Mouse (Mus musculus) spleen, adult 12 weeks (tissue): ENCODE measurements around the gene Pigt.

Source experiments
- DNase-seq: peaks from one replicate; pipeline ENCODE4 v3.0.0; 2022; ENCODE audit warnings: low spot score

Pigt gene

GRCm38 (mm10) chr2:164496847-164497690, at the start of gene Pigt:
Gene Pigt (plus strand): TSS chr2:164497520.
- peak; percentile 71 for DNase-seq

DNA sequence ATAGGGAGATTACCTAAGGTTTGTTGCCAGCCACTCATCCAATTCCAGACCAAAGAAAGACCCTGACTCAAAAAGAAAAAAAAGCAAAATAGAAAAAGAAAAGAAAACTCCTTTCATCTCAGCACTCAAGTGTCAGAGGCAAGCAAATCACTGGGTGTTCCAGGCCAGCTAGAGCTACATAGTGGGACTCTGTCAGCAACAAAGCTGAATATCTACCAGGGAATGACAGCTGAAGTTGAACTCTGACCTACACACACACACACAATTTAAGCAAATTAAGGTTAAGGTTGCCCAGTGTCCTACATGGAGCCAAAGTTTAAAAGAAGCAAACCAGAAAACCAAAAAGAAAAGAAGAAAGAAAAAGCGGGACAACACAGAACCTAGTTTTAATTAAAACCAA, 49.2 kb upstream of the Pigt start:
- DNase-seq, result no peak

DNA sequence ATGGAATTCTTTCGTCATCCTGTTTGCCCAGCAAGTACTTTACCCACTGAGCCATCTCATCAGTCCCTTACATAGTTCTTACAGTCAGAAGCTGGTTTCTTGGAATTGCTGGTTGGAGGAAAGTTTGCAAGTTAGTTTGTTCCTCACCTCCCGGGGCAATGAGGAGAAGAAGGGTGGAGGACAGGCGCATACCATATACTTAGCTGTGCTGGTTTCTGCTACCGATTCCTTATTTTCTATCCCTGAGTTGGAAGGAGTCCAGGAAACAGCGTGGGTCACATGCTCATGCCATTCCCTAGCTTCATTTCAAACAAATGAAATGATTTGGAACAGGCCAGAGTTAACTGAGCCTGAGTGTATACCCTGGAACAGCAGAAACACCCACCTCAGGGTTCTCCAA, 48.4 kb upstream of the Pigt start:
- DNase-seq, result no peak

DNA sequence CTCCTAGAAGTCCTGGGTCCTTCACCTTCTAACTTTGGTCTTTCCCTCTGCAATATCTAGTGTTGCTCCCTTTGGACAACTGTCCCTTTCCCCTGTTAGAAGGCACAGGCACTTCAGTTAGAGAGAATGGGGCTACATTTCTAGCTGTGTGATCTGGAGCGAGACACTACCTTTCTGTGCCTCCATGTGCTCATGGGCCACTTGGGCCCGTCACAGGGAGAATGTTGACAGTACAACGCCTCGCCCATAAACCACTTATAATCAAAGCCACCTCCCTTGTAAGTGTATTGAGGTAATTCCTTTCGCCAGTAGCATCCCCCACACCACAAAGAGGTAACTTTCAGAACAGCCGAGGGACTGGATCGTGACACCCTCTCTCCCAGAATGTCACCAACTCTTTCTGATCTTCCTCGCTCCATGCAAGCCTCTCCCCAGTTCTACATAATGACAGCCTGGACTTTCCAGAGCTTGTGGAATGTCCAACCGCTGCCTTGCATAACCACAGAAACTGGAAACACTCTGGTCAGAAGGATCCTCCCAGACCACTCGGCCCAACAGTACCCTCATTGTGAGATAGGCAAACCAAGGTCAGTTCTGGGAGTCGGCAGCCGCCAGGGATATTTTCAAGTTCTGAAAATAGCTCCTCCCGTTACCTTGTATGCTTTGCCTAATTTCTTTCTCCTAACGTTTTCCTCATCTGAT, 47.8 kb upstream of the Pigt start:
- DNase-seq, result no peak

DNA sequence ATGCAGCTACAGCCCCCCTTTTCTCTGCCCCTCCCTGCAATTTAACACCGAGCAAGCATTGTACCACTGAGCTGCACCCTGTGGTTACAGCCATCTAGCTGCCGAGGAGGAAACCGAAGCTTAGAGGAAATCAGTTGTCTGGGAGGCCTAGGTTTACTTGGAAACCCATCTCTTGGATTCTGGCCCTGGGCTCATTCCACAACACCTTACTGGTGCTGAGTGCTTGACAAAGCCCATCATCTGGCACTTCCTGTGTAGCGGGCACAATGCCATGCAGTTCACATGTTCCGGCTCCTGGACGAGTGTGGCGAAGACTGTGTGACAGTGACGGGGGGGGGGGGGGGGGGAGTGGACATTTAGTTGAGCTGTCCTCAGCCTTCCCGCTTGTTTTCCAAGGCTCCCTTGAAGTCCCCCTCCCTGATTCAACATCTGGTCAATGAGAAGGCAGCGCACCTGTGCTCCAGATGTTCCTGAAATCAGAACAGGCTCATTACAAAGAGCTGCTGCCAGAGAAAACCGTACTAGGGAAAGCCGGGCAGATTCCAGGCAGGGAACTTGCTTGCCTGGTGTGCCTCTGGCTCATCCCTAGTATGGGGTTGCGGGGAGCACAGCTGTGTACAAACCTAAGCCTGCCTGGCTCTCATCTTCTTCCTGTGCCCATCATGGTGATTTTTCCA, 45.2 kb upstream of the Pigt start:
- no peak for DNase-seq

GRCm38 (mm10) chr2:164453047-164453757, 44.1 kb upstream of the Pigt start:
- DNase-seq, result no peak

- no peak for DNase-seq
Measured at GRCm38 (mm10) chr2:164453887-164454500, 43.3 kb upstream of the Pigt start.

DNA sequence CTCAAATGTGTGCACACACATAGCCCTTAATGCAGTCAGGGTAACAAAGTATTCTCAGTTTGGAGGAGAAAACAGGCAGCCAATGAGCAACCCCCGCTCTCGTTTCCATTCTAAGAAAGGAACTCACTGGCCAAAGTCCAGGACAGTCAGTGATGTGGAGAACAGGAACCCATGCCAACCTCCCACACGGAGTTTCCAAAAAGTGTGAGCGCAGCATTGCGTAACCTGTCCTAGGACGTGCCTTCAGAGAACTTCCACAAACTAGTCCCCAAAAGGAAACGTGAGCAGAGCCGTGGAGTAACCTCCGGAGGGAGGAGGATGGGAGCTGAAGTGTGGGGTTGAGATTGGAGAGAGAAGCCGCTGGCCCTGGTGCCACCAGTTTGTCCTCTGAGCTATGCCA, 42.5 kb upstream of the Pigt start:
- DNase-seq, result no peak

DNA sequence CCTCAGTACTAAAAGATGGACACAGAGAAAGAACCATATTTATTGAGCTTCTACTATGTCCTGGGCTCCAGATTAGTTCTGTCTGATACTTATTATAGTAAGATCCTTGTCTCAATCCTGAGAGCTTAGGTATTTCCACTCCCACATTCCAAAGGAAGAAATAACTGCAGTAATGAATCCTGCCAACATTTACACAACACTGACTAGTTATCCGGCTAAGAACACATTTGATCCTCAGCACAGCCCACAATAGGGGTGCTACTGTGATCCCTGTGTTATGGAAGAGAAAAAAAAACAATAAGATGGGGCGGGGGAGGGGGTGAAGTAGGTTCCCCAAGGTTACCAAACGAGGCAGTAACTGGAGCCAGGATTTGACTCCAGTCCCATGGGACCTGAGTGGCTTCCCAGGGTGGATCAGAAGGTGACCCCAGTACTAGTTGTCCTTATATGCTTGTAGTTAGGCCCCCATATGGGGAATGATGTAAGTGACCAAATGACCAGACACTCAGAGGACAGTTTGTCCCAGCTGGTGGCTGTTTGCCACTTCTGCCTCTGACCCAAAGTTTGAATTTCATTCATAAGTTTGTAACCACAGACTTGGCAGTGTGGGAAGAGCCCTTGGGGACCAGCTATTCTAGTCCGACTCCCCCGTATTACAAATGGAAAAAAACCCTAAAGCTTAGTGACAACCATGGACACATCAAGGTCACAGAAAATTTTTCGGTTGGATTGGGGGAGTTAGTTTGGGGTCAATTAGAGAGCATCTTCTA, 41.7 kb upstream of the Pigt start:
- DNase-seq, result no peak

- no peak for DNase-seq
Measured at GRCm38 (mm10) chr2:164456413-164456812, 40.9 kb upstream of the Pigt start.

- DNase-seq, result no peak
Measured at GRCm38 (mm10) chr2:164456864-164457300, 40.4 kb upstream of the Pigt start, which contains the start of gene Sys1. Gene Sys1 (plus strand): TSS chr2:164456964.

DNA sequence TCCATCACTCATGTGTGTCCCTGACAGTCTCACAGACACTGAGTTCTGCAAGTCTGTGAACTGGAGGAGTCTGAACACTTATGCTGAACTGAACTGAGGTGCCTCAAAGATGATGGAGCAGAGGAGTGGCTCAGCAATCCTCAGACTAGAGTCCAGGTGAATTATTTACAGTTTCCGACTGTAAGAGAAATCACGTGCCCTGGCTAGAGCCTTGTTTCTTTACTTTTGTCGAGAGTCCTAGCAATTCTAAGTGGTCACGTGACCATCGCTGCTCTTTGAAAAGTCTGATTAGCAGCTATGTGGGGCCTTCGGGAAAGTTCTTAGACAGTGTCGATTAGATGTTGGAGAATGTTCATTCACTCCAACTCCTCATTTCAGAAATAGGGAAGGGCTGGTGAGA, 39.4 kb upstream of the Pigt start:
- DNase-seq, result no peak

DNA sequence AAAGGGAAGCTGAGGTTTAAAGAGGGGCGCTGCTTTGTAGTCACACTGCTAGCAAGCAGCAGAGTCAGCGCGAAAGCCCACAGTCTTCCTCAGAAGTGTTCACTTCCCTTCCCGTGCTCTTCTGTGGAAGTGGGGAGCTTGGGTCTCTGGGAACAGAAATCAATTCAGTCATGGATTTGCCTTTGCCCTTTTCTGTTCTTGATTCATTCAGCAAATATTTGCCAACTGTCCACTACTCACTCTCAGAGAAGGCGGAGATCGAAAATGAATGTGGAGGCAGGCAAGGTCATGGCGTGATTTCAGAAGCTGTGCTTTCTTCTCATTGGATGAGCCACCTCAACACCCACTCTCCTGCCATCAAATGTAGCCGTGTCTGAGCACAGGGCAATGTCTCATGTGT, 38.8 kb upstream of the Pigt start:
- DNase-seq, result no peak

DNA sequence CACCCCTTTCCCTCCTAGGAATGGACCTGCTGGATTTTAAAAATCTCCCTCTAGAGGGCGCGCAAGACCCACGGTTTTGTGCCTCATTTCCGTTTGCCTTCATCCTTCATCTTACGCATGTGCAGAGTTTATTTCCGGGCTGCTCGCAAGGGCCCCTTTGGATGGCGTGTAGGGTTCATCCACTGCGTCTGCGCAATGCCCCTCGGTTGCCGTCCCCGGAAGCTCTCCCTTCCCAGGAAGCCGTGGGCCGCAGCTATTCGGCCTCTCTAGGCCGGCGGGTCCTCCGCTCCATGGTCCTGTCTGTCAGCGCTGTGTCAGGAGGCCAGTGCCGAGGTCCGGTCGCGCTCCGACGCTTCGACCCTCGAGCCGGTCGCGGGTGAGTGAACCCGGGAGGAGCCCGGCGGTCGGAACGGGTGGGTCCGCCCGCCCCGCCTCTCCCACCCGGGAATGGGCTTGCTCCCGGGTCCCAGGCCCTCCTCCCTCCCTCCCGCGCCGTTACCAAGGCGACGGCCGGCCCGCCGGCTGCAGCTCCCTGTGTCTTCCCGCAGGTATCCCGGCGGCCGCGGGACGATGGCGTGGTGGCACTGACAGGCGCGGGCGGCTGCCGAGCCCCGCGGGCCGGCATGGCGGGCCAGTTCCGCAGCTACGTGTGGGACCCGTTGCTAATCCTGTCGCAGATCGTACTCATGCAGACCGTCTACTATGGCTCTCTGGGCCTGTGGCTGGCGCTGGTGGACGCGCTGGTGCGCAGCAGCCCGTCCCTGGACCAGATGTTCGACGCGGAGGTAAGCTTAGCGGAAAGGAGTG, 36.4 kb upstream of the Pigt start, which contains the start of gene Gm20458:
Gene Gm20458 (plus strand): TSS at position 223 of the 807 bp plus-strand sequence.
- DNase-seq, result peak; percentile 82

- no peak for DNase-seq
Measured at GRCm38 (mm10) chr2:164465161-164465560, 32.2 kb upstream of the Pigt start.

- no peak for DNase-seq
Measured at GRCm38 (mm10) chr2:164466787-164467186, 30.5 kb upstream of the Pigt start.

DNA sequence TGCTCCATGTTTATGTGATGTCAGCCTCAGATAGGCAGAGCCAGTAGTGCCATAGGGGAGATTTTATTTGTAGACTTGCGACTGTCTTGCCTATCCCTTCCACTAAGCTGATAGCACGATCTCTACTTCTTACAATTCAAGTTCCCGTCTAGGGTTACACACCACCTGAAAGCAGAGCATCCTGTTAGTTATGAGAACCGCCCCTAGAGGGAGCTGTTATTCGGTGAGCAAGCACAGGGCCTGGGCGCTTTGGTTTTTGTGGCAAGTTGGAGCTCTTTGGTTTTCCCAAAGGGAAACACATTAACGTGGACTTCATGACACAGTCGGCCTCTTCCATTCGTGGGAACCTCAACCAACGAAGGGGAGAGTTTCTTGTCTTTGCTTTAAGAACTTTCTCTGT, 27.1 kb upstream of the Pigt start:
- no peak for DNase-seq

GRCm38 (mm10) chr2:164473624-164474023, 23.7 kb upstream of the Pigt start, which contains the start of gene Trp53tg5:
Gene Trp53tg5 (minus strand): TSS chr2:164473724.
- DNase-seq, result no peak

DNA sequence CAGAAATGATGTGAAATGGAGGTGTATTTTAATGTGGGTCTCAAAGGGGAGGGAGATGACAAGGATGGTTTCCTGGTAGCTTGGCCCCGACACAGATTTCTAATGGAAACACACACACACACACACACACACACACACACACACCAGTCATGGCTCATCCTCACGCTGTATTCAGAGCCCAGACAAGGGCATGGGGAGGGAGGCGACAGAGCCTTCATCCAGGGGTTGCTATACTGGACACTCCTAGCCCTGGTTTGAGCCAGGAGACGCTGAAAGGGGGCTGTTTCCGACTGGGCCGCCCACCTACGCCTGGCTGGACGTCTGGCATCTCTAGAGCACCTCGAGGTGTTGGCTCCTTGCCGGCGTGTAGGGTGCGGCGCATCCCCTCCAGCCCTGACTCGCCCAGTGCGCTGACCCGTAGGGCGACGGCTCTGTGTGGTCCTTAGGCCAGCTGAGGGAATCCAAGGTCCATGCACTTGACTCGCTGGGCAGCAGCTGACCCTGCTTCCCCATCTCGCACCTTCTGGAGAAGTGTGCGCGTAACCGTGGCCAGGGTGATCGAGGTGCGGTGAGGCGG, 11.6 kb upstream of the Pigt start, which contains the start of gene Dbndd2:
Gene Dbndd2 (plus strand): TSS at position 426 of the 577 bp plus-strand sequence.
- no peak for DNase-seq
